Mouse (Mus musculus): ENCODE measurements around the gene Glb1. TPM values are rescaled to one million over a fixed set of nuclear protein-coding genes. Genes with fewer than 3 reads are reported as not detected.

Gene Glb1
- polyA plus RNA-seq, 1 experiment from 2014 or later = 53.6 TPM

- peak overlapping the region; percentile 92 for H3K27ac ChIP-seq (ENCODE audit: low read length)
- H3K9me3 ChIP-seq (ENCODE audit: control insufficient read depth, low read depth, low read length) = 0 out of 2 replicates have a peak, but pooled peaks cover 4% of the 10 kb centered on the region
- H3K36me3 ChIP-seq (ENCODE audit: control insufficient read depth, insufficient read depth, low read length) = peaks cover 10% of the 10 kb centered on the region; the same call in 1 of the 2 replicates
- no peaks in the 10 kb centered on the region for H3K27me3 ChIP-seq (ENCODE audit: control insufficient read depth, insufficient read depth, low read length)
- peaks cover 12% of the 10 kb centered on the region for H3K4me1 ChIP-seq (ENCODE audit: control insufficient read depth, insufficient read depth, low read length)
- H3K4me2 ChIP-seq (replicated peaks; ENCODE audit: low read depth, low read length) = peak overlapping the region; percentile 85
- WGBS = 2% methylated on average over 16 of the region's 16 CpGs
- peak overlapping the region; percentile 88 for H3K4me3 ChIP-seq (ENCODE audit: low read depth, low read length)
- ATAC-seq (ENCODE audit: insufficient number of reproducible peaks, insufficient read depth, low FRiP score, low read depth) = no peak; the same call in 1 of the 2 replicates
- H3K9ac ChIP-seq (replicated peaks; ENCODE audit: low read depth, low read length) = peak overlapping the region; percentile 81
Measured at GRCm38 (mm10) chr9:114401685-114402080, 807 bp downstream of the Glb1 start.

DNA sequence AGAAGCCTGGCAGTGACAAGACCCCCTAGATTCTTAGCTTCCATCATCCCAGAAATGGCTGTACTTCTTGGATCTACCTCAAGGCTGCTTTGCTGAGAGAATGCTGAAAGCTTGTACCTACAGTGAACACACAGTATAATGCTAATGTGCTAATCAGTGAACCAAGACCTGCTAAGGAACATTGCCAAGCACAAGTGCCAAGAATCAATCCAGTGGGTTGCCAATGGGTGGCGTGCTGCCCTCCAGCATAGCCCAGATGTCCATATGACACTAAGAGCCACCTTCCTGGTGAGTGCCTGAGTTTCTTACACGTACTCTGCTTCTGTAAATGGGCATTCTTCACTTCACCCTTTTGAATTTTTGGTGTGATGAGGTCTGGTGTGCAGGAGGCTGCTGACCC lies 6.8 kb downstream of the Glb1 start:
- no peak for ATAC-seq (ENCODE audit: insufficient number of reproducible peaks, insufficient read depth, low FRiP score, low read depth)
- H3K4me2 ChIP-seq (replicated peaks; ENCODE audit: low read depth, low read length) = no peak overlapping the region
- H3K4me3 ChIP-seq (ENCODE audit: low read depth, low read length) = no peak overlapping the region
- H3K36me3 ChIP-seq (ENCODE audit: control insufficient read depth, insufficient read depth, low read length) = peaks cover 25% of the 10 kb centered on the region; the same call in 1 of the 2 replicates
- WGBS = 84% methylated on average over 2 of the region's 2 CpGs
- H3K27ac ChIP-seq (ENCODE audit: low read length) = no peak overlapping the region
- 0 out of 2 replicates have a peak, but pooled peaks cover 4% of the 10 kb centered on the region for H3K9me3 ChIP-seq (ENCODE audit: control insufficient read depth, low read depth, low read length)
- H3K9ac ChIP-seq (replicated peaks; ENCODE audit: low read depth, low read length) = no peak overlapping the region
- H3K27me3 ChIP-seq (ENCODE audit: control insufficient read depth, insufficient read depth, low read length) = no peaks in the 10 kb centered on the region
- no peaks in the 10 kb centered on the region for H3K4me1 ChIP-seq (ENCODE audit: control insufficient read depth, insufficient read depth, low read length)

- ATAC-seq (ENCODE audit: insufficient number of reproducible peaks, insufficient read depth, low FRiP score, low read depth) = no peak
- no peaks in the 10 kb centered on the region for H3K4me1 ChIP-seq (ENCODE audit: control insufficient read depth, insufficient read depth, low read length)
- no peak overlapping the region for H3K4me3 ChIP-seq (ENCODE audit: low read depth, low read length)
- H3K9ac ChIP-seq (replicated peaks; ENCODE audit: low read depth, low read length) = no peak overlapping the region
- peaks cover 20% of the 10 kb centered on the region; the same call in 1 of the 2 replicates for H3K36me3 ChIP-seq (ENCODE audit: control insufficient read depth, insufficient read depth, low read length)
- 92% methylated on average over 11 of the region's 11 CpGs for WGBS
- H3K27me3 ChIP-seq (ENCODE audit: control insufficient read depth, insufficient read depth, low read length) = no peaks in the 10 kb centered on the region
- H3K4me2 ChIP-seq (replicated peaks; ENCODE audit: low read depth, low read length) = no peak overlapping the region
- no peak overlapping the region for H3K27ac ChIP-seq (ENCODE audit: low read length)
- H3K9me3 ChIP-seq (ENCODE audit: control insufficient read depth, low read depth, low read length) = no peaks in the 10 kb centered on the region
Measured at GRCm38 (mm10) chr9:114410313-114410862, 9.5 kb downstream of the Glb1 start.

- 94% methylated on average over 5 of the region's 5 CpGs for WGBS
- H3K27me3 ChIP-seq (ENCODE audit: control insufficient read depth, insufficient read depth, low read length) = no peaks in the 10 kb centered on the region
- H3K9ac ChIP-seq (replicated peaks; ENCODE audit: low read depth, low read length) = no peak overlapping the region
- no peaks in the 10 kb centered on the region for H3K9me3 ChIP-seq (ENCODE audit: control insufficient read depth, low read depth, low read length)
- H3K4me1 ChIP-seq (ENCODE audit: control insufficient read depth, insufficient read depth, low read length) = no peaks in the 10 kb centered on the region
- peaks cover 15% of the 10 kb centered on the region; the same call in 1 of the 2 replicates for H3K36me3 ChIP-seq (ENCODE audit: control insufficient read depth, insufficient read depth, low read length)
- no peak for ATAC-seq (ENCODE audit: insufficient number of reproducible peaks, insufficient read depth, low FRiP score, low read depth)
- H3K4me2 ChIP-seq (replicated peaks; ENCODE audit: low read depth, low read length) = no peak overlapping the region
- H3K27ac ChIP-seq (ENCODE audit: low read length) = no peak overlapping the region
- H3K4me3 ChIP-seq (ENCODE audit: low read depth, low read length) = no peak overlapping the region
Measured at GRCm38 (mm10) chr9:114411295-114411694, 10.4 kb downstream of the Glb1 start.

GRCm38 (mm10) chr9:114412406-114412805 lies 11.5 kb downstream of the Glb1 start:
- no peak for ATAC-seq (ENCODE audit: insufficient number of reproducible peaks, insufficient read depth, low FRiP score, low read depth)
- H3K4me1 ChIP-seq (ENCODE audit: control insufficient read depth, insufficient read depth, low read length) = no peaks in the 10 kb centered on the region
- H3K36me3 ChIP-seq (ENCODE audit: control insufficient read depth, insufficient read depth, low read length) = peaks cover 15% of the 10 kb centered on the region; the same call in 1 of the 2 replicates
- 89% methylated on average over 9 of the region's 9 CpGs for WGBS
- H3K27me3 ChIP-seq (ENCODE audit: control insufficient read depth, insufficient read depth, low read length) = no peaks in the 10 kb centered on the region
- H3K27ac ChIP-seq (ENCODE audit: low read length) = no peak overlapping the region
- no peaks in the 10 kb centered on the region for H3K9me3 ChIP-seq (ENCODE audit: control insufficient read depth, low read depth, low read length)
- H3K4me3 ChIP-seq (ENCODE audit: low read depth, low read length) = no peak overlapping the region
- H3K9ac ChIP-seq (replicated peaks; ENCODE audit: low read depth, low read length) = no peak overlapping the region
- no peak overlapping the region for H3K4me2 ChIP-seq (replicated peaks; ENCODE audit: low read depth, low read length)

DNA sequence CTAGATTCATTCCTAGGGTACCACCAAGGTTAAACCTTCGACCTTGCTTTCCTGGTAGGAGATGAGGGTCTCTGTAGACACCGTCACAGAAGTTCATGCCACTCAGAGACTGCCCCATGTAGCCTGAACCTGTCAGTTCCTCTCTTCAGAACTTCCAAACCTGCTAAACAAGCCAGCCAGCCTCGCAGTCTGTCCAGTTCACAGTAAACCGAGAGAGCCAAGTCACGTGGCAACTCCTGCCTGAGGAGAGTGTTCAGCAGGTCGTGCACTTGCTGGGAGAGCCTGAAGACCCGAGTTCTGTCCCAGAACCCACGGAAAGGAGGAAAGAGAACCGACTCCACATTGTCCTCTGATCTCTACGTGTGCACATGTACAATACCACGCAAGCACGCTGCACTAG lies 13.0 kb downstream of the Glb1 start:
- Histone ChIP-seq H3K36me3 (ENCODE audit: control insufficient read depth, insufficient read depth, low read length) (peaks cover 11% of the 10 kb centered on the region; the same call in 1 of the 2 replicates), H3K4me3 (ENCODE audit: low read depth, low read length) (no peak overlapping the region), H3K27ac (ENCODE audit: low read length) (no peak overlapping the region), H3K9ac (replicated peaks; ENCODE audit: low read depth, low read length) (no peak overlapping the region), H3K4me1 (ENCODE audit: control insufficient read depth, insufficient read depth, low read length) (no peaks in the 10 kb centered on the region), H3K9me3 (ENCODE audit: control insufficient read depth, low read depth, low read length) (no peaks in the 10 kb centered on the region), H3K4me2 (replicated peaks; ENCODE audit: low read depth, low read length) (no peak overlapping the region), H3K27me3 (ENCODE audit: control insufficient read depth, insufficient read depth, low read length) (no peaks in the 10 kb centered on the region)
- ATAC-seq (ENCODE audit: insufficient number of reproducible peaks, insufficient read depth, low FRiP score, low read depth) = no peak
- 85% methylated on average over 12 of the region's 12 CpGs for WGBS

DNA sequence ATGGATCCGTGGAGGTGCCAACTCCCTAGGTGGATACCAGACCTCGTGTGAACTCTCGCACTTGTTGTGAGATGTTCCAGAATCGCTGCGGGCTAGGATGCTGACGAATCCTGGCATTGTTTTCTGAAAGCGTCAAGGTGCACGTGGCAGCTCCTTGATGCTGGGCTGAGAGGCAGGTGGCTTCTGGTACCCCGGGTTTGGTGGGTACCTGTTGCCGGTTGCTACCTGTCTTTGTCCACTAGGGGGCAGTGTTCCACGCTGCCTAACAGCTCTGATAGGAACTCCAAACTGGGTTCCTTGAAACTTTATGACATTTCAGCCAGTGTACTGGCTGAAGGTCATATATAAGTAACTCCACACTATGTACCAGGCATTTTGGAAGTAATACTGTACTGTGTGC lies 14.8 kb downstream of the Glb1 start:
- Histone ChIP-seq H3K9ac (replicated peaks; ENCODE audit: low read depth, low read length) (no peak overlapping the region), H3K27ac (ENCODE audit: low read length) (no peak overlapping the region), H3K4me3 (ENCODE audit: low read depth, low read length) (no peak overlapping the region), H3K36me3 (ENCODE audit: control insufficient read depth, insufficient read depth, low read length) (0 out of 2 replicates have a peak, but pooled peaks cover under 1% of the 10 kb centered on the region), H3K4me1 (ENCODE audit: control insufficient read depth, insufficient read depth, low read length) (no peaks in the 10 kb centered on the region), H3K4me2 (replicated peaks; ENCODE audit: low read depth, low read length) (no peak overlapping the region), H3K27me3 (ENCODE audit: control insufficient read depth, insufficient read depth, low read length) (no peaks in the 10 kb centered on the region), H3K9me3 (ENCODE audit: control insufficient read depth, low read depth, low read length) (no peaks in the 10 kb centered on the region)
- WGBS = 23% methylated on average over 11 of the region's 11 CpGs
- ATAC-seq (ENCODE audit: insufficient number of reproducible peaks, insufficient read depth, low FRiP score, low read depth) = no peak

- 88% methylated on average over 21 of the region's 21 CpGs for WGBS
- H3K27me3 ChIP-seq (ENCODE audit: control insufficient read depth, insufficient read depth, low read length) = no peaks in the 10 kb centered on the region
- no peak for ATAC-seq (ENCODE audit: insufficient number of reproducible peaks, insufficient read depth, low FRiP score, low read depth)
Measured at GRCm38 (mm10) chr9:114416646-114417517, 16.0 kb downstream of the Glb1 start.

More at GRCm38 (mm10) chr9:114416646-114417517, 16.0 kb downstream of the Glb1 start:
- Histone ChIP-seq H3K4me1 (ENCODE audit: control insufficient read depth, insufficient read depth, low read length) (no peaks in the 10 kb centered on the region), H3K9me3 (ENCODE audit: control insufficient read depth, low read depth, low read length) (no peaks in the 10 kb centered on the region), H3K4me2 (replicated peaks; ENCODE audit: low read depth, low read length) (no peak overlapping the region), H3K27ac (ENCODE audit: low read length) (no peak overlapping the region), H3K36me3 (ENCODE audit: control insufficient read depth, insufficient read depth, low read length) (no peaks in the 10 kb centered on the region), H3K9ac (replicated peaks; ENCODE audit: low read depth, low read length) (no peak overlapping the region), H3K4me3 (ENCODE audit: low read depth, low read length) (no peak overlapping the region)

All from stomach, embryonic 14.5 days (tissue).